Mouse (Mus musculus) neutrophil, adult 5-6 weeks (primary cell): ENCODE results near the gene Gm21860. TPM values are rescaled to one million over a fixed set of nuclear protein-coding genes. Genes with fewer than 3 reads are reported as not detected.
A peak's percentile ranks its signal among the peaks of the same experiment; 100 is the strongest.
"Not testable (repeated sequence)": the region's sequence is repeated elsewhere in the genome, so short reads cannot be mapped to it uniquely, and the experiment has no call there.

Experiments used
- ATAC-seq: fragments of 151-379, 151-347 bp; 2 replicates; pipeline ENCODE4 v1.8.0; 2017; ENCODE audit warnings: mild to moderate bottlenecking, moderate TSS enrichment; ENCODE audit not compliant: insufficient number of reproducible peaks, poor library complexity, low FRiP score, severe bottlenecking; ENCODE audit errors: extremely low read depth
- total RNA-seq: library from RNA; stranded (forward); fragments of 200-1000 nt; gene quantifications from 2 replicates; pipeline ENCODE4 v1.2.3, GENCODE M21; 2017

Gene Gm21860
- not detected in 2 replicates for total RNA-seq

DNA sequence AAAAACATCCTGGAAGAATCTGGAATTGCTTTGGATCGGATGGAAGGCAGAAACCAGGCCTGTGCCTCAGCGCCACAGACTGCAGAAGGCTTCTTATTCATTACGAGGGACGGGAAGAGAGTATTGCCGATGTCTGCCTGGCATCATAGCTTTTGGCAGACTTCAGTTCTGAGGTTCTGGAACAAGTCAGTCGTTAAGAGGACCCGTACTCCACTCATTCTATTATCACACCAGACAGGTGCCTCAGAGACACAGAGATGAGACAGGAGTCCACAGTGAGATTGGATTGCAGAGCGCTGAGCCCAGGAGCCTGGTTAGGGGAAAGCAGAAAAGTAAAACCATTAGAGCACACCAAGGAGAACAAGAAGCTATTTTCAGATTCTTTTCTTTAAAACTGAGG is at the start of gene Gm21860:
Gene Gm21860, minus strand, starts transcription at position 101 of the 400 bp plus-strand sequence.
- ATAC-seq, result not testable (repeated sequence)

DNA sequence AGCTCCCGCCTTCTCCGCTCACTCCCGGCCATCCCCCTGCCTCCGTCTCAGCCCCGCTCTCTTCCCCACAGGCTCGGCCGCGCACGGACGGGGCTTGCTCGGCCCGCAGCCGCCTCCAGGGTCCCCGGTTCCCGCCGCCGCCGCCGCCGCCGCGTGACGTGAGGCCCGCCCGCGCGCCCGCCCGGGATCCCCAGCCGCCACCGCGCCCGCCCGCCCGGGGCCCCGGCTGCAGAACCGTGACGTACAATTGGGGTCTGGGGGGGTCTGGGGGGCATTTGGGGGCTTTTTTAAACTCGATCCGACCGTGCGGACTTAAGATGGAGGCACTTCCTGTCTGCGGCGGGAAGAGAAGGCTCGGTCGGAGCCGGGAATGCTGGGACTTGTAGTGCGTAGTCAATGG is 29.8 kb upstream of the Gm21860 start, which contains the start of gene Gm47283:
Gene Gm47283, plus strand, starts transcription at position 301 of the 400 bp plus-strand sequence.
- not testable (repeated sequence) for ATAC-seq

DNA sequence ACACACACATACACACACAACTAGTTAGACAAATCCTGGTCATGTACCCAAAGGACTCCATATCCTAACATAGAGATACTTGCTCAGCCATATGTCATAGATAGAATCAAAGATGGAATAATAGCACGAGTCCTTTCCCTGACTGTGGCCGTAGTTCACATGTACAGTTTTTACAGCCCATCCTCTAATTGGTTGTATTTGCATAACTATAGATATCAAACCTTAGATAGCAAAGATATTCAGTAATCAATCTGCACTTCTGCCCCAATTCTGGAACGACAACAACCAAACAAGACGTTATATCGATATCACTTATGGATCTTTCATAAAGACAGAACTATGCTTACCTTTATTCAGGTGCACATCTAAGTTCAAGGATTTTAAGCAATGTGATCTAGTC is 9.4 kb downstream of the Gm21860 start:
- ATAC-seq, result not testable (repeated sequence)

DNA sequence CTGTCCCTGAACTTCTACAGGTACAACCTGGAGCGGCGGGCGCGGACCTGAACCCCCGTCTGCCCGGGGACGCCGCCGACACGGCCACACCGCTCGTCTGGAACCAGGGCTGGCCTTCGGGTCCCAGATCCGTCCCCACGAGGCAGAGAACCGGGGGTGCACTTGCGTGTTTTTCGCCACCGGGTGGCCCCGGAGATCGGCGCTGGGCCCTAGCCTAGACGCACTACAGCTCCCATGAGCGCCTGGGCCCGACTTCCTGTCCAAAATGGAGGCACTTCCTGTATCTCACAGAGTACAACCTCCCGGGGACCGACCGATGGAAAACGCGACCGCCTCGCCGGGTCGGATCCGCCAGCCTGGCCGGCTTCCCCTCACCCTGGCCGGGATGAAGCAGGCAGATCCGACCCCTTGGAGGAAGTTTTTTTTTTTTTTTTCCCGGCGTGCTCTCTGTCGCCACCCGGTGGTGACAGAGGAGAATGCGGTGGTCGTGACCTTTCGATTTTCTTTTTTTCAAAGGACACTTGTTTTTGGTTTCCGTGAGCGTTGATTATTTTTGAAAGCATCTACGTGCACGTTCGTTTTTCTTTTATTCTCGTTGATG is 10.1 kb downstream of the Gm21860 start:
- peak; percentile 74 for ATAC-seq

DNA sequence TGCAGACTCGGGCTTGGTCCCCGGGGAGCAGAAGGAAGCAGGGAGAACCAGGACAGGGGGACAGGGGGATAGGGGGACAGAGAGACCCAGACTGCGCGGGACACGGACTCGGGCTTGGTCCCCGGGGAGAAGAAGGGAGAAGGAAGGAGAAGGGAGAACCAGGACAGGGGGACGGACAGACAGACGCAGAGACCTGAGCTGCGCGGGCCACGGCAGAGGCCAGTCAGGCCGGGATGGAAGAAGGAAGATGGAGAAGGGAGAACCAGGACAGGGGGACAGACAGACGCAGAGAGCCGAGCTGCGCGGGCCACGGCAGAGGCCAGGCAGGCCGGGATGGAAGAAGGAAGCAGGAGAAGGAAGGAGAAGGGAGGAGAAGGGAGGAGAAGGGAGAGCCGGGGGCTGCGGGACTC is 10.8 kb downstream of the Gm21860 start:
- ATAC-seq, result no peak

DNA sequence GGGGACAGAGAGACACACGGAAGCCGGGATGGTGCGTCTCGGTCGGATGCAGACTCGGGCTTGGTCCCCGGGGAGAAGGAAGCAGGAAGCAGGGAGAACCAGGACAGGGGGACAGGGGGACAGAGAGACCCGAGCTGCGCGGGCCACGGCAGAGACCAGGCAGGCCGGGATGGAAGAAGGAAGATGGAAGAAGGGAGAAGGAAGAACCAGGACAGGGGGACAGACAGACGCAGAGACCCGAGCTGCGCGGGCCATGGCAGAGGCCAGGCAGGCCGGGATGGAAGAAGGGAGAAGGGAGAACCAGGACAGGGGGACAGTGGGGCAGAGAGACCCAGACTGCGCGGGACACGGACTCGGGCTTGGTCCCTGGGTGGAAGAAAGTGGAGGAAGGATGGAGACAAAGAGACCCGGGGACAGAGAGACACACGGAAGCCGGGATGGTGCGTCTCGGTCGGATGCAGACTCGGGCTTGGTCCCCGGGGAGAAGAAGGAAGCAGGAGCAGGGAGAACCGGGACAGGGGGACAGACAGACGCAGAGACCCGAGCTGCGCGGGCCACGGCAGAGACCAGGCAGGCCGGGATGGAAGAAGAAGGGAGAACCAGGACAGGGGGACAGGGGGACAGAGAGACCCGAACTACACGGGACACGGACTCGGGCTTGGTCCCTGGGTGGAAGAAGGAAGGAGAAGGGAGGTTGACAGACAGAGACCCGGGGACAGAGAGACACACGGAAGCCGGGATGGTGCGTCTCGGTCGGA is 11.4 kb downstream of the Gm21860 start:
- ATAC-seq, result not testable (repeated sequence)

DNA sequence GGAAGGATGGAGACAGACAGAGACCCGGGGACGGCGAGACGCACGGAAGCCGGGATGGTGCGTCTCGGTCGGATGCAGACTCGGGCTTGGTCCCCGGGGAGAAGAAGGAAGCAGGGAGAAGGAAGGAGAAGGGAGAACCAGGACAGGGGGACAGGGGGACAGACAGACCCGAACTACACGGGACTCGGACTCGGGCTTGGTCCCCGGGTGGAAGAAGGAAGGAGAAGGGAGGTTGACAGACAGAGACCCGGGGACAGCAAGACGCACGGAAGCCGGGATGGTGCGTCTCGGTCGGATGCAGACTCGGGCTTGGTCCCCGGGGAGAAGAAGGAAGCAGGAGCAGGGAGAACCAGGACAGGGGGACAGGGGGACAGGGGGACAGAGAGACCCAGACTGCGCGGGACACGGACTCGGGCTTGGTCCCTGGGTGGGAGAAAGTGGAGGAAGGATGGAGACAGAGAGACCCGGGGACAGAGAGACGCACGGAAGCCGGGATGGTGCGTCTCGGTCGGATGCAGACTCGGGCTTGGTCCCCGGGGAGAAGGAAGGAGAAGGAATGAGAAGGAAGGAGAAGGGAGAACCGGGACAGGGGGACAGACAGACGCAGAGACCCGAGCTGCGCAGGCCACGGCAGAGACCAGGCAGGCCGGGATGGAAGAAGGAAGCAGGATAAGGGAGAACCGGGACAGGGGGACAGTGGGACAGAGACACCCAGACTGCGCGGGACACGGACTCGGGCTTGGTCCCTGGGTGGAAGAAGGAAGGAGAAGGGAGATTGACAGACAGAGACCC is 12.2 kb downstream of the Gm21860 start:
- not testable (repeated sequence) for ATAC-seq

DNA sequence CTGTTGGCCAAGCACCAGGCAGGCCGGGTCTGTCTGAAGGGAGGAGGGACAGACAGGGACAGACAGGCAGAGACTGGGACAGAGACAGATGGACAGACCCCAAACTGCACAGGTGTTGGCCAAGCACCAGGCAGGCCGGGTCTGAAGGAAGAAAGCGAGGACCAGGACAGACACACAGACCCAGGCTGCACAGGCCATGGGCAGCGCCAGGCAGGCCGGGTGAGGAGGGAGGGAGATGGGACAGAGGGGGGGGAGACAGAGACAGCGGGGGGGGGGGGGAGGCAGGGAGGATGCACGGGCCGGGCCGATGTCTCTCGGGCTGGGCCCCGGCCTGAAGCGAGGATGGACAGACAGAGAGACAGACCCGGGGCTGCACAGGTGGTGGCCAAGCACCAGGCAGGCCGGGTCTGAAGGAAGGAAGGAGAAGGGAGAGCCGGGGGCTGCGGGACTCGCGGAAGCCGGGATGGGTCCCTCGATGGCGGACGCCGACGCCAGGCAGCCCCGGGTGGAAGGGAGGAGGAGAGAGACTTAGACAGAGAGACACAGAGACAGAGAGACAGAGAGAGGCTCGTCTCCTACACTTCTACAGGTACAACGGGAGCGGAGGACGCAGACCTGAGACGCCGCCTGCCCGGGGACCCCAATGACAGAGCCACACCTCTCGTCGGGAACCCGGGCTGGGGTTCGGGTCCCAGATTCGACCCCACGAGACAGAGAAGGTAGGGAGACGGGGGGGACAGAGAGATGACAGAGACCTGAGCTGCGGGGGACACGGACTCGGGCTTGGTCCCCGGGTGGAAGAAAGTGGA is 13.0 kb downstream of the Gm21860 start:
- ATAC-seq, result peak; percentile 0; the same call in 1 of the 2 replicates

DNA sequence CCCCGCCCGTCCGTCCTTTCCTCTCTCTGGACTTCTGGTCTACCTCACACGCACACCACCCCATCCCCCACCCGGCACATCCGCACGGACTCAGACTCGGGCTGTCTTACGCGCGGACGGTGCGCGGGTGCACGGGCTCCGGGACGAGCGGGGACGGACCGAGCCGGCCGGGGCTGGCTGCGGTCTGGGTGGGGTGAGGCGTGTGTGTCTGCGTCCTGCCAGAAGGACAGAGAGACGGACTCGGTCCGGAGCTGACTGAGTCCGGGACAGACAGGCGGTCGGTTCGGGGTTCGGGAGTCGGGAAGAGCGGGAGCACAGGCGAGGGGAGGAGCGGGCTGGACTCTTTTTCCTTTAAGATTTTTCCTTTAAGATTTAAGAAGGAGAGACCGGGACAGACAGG is 13.6 kb downstream of the Gm21860 start:
- 0 out of 2 replicates have a peak, but pooled peaks have one; percentile 6 for ATAC-seq

DNA sequence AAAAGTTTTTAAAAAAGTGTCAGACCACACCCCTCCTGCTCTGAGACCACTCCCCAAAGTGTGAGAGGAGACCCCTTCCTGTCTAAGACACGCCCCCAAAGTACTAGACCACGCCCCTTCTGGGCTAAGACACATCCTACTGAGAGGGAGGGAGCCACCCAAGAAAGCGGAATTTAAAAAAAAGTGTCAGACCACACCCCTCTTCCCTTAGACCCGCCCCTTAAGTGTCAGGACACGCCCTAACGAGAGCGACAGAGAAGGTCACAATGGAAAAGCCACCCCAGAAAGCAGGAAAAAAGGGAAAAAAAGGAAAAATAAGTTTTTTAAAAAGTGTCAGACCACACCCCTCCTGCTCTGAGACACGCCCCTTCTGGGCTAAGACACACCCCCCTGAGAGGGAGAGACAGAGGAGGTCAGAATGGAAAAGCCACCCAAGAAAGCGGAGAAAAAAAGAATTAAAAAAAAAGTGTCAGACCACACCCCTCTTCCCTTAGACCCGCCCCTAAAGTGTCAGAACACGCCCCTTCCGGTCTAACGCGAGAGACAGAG is 14.5 kb downstream of the Gm21860 start:
- peak; percentile 7; the same call in 1 of the 2 replicates for ATAC-seq

DNA sequence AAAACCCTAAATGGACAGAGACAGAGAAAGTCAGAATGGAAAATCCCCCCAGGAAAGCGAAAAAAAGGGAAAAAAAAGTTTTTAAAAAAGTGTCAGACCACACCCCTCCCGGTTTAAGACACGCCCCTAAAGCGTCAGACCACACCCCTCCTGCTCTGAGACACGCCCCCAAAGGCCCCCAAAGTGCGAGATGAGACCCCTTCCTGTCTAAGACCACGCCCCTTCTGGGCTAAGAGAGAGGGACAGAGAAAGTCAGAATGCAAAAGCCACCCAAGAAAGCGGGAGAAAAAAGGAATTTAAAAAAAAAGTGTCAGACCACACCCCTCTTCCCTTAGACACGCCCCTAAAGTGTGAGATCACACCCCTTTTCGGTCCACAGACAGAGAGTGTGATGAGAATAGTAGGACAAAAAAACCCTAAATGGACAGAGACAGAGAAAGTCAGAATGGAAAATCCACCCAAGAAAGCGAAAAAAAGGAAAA is 15.0 kb downstream of the Gm21860 start:
- not testable (repeated sequence) for ATAC-seq

DNA sequence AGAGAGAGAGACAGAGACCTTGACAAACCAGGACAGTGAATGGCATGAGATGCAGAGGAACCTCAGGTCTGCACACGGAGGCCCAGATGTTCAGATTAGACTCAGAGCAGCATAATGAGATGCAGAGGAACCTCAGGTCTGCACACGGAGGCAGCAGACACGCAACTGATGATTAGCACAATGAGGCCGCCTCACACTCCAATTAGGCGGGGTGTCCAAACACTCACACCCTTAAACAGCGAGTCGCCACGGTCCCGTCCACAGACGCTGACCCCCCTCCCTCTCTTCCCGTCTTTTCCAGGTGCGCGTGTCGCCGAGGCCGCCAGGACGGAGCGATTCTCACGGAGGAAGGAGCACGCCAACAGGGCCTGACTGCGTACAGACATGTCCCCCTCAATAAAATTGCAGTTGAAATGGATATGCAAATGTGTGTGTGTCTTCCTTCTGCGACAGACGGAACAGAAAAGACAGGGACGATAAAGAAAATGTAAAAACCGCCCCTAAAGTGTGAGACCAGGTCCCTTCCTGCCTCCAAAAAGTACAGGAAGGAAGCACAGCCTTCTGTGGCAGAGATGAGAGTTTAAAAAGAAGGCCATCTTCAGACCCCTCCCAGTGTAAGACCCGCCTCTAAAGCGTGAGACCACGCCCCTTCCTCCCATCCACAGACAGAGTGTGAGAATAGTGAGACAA is 15.6 kb downstream of the Gm21860 start:
- not testable (repeated sequence) for ATAC-seq

DNA sequence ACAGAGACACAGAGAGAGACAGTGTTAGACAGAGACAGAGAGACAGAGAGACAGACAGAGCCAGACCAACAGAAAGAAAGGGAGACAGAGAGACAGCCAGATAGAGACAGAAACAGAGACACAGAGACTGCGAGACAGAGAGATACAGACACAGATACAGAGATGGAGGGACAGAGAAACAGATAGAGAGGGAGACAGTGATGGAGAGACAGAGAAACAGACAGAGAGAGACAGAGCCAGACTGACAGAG is 16.3 kb downstream of the Gm21860 start:
- no peak for ATAC-seq

DNA sequence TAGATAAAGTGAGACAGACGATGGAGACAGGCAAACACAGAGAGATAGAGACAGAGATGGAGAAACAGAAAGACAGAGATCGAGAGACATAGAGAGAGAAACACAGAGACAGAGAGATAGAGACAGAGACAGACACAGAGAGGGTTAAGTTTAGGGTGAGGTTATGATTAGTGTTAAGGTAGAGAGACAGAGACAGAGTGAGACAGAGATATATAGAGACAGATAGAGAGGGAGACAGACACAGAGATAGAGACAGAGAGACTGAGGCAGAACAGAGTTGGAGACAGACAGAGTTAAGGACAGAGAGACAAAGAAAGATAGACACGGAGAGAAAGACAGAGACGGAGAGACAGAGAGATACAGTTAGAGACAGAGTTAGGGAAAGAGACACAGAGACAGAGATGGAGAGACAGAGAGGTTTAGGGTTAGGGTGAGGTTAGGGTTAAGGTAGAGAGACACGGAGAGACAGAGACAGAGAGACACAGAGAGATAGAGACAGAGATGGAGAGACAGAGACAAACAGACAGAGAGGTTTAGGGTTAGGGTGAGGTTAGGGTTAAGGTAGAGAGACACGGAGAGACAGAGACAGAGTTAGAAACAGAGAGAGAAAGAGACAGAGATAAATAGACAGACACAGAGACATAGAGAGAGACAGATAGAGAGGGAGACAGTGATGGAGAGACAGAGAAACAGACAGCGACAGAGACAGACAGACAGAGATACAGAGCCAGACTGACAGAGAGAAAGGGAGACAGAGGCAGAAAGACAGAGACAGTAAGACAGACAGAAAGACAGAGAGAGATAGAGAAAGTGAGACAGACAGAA is 16.8 kb downstream of the Gm21860 start:
- ATAC-seq, result peak; percentile 0; the same call in 1 of the 2 replicates

DNA sequence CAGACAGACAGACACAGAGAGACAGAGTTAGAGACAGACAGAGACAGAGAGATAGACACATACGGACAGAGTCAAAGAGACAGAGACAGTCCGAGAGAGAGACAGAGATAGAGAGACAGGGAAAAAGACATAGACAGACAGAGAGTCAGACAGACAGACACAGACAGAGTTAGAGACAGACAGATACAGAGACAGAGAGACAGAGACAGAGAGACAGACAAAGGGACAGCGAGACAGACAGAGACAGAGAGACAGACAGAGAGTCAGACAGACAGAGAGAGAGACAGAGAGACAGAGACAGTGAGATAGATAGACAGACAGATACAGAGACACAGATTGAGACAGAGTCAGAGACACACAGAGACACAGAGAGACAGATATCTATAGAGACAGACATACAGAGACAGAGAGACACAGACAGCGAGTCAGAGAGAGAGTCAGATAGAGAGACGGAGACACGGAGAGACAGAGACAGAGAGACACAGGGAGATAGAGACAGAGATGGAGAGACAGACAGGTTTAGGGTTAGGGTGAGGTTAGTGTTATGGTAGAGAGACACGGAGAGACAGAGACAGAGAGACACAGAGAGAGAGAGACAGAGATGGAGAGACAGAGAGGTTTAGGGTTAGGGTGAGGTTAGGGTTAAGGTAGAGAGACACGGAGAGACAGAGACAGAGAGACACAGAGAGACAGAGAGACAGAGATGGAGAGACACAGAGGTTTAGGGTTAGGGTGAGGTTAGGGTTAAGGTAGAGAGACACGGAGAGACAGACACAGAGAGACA is 18.2 kb downstream of the Gm21860 start:
- not testable (repeated sequence) for ATAC-seq

DNA sequence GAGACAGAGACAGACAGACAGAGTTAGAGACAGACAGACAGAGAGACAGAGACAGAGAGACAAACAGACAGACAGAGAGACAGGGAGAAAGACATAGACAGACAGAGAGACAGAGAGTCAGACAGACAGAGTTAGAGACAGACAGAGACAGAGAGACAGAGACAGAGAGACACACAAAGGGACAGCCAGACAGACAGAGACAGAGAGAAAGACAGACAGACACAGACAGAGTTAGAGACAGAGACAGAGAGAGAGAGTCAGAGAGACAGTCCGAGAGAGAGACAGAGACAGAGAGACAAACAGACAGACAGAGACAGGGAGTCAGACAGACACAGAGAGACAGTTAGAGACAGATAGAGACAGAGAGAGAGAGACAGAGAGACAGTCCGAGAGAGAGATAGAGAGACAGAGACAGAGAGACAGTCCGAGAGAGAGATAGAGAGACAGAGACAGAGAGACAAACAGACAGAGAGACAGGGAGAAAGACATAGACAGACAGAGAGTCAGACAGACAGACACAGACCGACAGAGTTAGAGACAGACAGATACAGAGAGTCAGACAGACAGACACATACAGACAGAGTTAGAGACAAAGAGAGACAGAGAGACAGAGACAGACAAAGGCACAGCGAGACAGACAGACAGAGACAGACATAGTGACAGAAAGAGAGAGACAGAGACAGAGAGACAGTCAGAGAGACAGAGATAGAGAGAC is 19.3 kb downstream of the Gm21860 start:
- not testable (repeated sequence) for ATAC-seq
